Mouse (Mus musculus) spleen, postnatal 4 days (tissue): ENCODE measurements around the gene Kif5c.
A peak's percentile ranks its signal among the peaks of the same experiment; 100 is the strongest.

Experiments used
- DNase-seq, 2 experiments: peaks; one replicate each; pipeline ENCODE4 v3.0.0; 2022; ENCODE audit warnings: low spot score in 2 of 2

Kif5c gene

GRCm38 (mm10) chr2:49745094-49745781 lies 126.1 kb downstream of the Kif5c start:
- no peak for DNase-seq

GRCm38 (mm10) chr2:49746947-49747346 lies 127.8 kb downstream of the Kif5c start:
- DNase-seq: no peak

GRCm38 (mm10) chr2:49747670-49748069 lies 128.6 kb downstream of the Kif5c start:
- DNase-seq: no peak

DNA sequence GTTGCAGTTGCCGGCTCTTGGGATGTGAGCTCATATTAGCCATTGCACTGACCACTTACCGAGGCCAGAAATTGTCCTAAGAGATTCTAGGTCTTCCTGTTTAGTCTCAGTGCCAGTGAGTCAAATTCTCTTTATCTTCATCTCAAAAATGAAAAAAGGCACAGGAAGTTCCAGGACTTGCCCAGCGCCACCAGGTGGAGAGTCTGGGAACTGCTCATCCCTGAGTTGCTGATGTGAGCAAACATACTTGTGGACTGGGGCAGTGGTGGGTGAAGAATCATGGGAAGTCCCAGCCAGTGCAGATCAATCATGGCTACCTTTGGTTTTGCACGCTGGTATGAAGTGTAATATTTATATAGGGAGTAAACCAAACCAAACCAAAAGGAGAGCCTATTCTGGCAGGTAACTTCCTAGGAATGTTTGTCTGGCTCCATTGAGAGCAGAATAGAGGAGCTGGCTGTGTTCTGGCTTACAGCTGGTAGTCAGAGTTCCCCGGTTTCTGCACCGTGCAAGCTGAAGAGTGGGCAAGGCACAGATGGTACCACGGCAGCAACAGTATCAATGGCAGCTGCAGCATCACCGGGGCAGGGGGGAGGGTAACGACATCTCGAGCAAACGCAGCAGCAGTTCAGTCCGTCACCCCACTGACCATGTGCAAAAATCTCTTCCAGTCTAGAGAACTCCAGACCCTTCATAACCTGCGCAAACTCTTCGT lies 129.7 kb downstream of the Kif5c start:
- peak in 1 of 2 experiments; percentile 71 for DNase-seq

DNA sequence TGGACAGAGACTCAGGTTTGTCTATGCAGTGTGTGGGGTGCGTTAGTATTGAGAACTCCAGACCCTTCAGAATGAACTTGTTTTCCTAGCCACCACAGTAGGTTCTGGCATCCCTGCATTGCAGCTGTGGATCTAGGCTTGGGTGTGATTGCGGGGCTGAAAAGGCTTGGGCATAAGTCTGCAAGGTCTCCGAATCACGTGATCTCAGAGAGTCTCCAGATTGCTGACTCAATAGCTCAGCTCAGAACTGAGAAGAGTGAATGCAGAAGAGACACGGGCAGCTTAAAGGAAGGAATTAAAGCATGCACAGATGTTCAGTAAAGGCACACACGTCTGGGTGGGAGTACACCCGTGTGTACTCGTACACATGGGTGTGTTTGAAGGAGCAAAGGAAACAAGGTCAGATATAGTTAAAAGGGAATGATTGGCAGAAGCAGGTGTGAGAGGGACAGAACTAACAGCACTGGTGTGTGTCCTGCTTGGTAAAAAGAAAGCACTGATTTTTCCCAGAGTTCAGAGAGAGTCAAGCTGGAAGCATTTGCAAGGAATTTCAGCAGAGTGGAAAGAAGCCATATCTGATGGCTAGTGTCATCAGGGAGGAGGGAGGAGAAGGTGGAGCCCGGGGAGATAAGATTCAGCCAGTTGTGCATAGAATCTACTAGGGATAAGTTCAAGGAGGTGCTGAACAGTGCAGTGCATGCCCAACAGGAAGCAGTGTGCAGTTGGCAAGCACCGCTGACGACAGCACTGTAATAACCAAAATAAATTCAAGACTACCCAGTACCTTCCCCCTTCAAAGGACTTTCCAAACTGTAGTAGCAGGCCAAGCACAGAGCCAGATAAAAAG lies 130.9 kb downstream of the Kif5c start:
- no peak for DNase-seq

- no peak for DNase-seq
Observed at GRCm38 (mm10) chr2:49751544-49752210, 132.6 kb downstream of the Kif5c start.

GRCm38 (mm10) chr2:49752211-49752607 lies 133.1 kb downstream of the Kif5c start:
- no peak for DNase-seq

DNA sequence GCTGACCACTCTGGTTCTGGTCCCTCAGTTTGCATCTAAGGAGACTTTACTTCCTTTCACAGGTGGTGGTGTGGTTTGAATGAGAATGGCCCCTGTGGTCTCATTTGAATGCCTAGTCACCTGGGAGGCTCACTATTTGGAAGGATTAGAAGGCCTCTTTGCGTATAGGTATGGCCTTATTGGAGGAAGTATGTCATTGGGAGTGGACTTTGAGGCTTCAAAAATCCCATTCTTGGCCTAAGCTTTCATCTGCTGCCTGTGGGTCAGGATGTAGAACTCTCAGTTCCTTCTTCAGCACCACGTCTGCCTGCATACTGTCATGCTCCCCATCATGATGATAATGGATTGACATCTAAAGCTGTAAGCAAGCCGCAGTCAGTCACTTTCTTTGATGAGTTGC lies 134.0 kb downstream of the Kif5c start:
- DNase-seq: no peak

DNA sequence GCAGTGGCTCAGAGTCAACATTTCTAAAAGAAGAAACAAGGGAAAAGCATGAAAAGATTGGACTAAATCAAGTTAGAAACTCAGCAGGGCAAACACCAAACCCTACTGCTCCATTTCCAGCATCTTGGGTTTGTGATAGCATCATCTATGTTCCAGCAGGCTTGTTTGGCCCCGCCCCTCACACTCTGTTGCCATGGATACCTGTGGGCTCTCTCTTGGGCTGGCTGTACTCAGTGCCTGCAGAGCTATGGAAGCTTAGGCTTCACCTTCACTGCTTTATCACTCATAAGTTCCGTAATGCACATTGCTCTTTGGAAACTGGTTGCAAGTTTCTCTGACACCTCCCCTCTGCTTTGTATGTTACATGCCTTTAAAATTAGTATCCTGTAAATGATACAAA lies 136.0 kb downstream of the Kif5c start:
- no peak for DNase-seq

DNA sequence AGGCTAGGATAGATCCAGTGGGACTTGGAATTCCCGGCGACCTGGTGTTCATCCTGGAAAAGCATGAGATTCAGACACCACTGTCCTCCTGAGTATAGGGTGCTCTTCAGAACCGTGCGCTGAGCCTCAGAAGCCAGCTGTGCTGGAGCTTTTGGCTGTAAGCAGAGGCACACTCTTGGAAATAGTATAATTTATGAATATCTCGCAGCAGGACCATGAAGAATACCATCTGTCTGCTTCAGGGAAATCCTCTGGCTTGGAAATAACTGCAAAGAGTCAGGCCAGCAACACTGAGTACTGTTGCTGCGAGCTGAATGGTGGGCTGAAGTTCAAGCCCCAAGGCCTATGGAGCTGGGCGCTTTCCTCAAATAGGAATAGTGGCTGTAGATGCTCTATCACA lies 138.5 kb downstream of the Kif5c start:
- DNase-seq: no peak

DNA sequence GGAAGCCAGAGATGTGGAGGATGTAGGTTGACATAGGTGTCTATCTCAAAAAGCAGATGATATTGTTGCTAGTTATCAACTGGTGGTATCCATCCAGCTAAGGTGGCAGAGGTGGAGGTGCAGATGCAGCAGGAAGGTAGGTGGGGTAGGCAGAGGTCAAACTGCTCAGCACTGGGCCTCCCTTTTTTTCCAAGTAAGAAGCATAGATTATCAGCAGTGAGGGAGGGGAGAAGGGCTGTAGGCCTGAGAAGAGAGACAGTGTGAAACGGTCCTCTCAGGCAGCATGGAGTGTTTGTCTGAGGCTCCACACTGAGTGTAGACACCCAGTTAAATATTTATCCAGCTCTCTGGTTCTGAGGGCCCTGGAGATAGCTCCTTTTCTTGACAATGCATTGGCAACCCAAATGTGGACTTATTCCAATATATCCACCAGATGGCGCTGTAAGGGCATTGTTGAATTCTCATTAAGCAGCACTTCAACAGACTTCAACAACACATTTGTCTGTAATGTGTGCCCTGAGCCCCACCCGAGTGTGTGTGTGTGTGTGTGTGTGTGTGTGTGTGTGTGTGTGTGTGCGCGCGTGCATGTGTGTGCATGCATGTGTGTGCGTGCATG lies 145.3 kb downstream of the Kif5c start:
- peak in 1 of 2 experiments; percentile 48 for DNase-seq

DNA sequence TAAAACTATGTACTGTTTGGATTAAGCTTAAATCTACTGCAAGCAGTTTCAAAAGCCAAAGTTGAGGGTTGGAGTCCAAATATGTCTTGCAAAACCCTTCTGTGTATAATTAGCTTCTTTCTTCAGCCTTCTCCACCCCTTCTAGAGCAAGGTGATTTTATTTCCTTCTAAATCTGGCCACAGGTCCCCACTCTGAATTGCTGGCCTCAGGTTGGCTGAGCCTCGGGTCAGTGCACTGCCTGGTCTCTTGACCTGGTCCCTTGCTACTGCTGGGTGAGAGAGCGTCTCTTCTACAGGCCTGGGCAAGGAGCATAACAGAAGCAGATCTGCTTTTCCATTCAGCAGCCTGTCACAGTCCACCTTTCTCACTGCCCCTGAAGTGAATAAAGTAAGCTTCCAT lies 149.8 kb downstream of the Kif5c start:
- DNase-seq: no peak

GRCm38 (mm10) chr2:49770440-49770839 lies 151.3 kb downstream of the Kif5c start:
- DNase-seq: no peak

- DNase-seq: no peak
Observed at GRCm38 (mm10) chr2:49771172-49771571, 152.1 kb downstream of the Kif5c start.

- peak in 1 of 2 experiments; percentile 62 for DNase-seq
Observed at GRCm38 (mm10) chr2:49773194-49773931, 154.3 kb downstream of the Kif5c start.

GRCm38 (mm10) chr2:49774180-49774579 lies 155.1 kb downstream of the Kif5c start:
- no peak for DNase-seq

DNA sequence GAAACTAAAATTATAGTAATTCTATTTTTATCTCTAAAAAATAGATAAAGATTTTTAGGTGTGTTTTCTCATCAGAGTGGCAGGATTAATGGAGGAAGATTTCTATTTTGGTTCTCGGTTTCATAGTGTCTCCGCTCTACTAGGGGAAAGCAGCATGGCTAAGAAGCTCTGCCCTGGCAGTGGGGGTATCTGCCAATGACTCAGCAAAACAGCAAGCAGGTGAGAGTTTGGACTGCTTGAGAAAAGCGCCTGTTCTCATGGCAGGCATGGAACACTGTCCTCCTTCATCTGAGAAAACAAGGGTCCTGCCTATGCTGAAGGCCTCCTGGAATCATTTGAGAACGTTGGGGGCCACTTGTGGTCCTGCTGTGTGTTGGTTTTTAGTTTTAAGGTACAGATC lies 156.1 kb downstream of the Kif5c start:
- no peak for DNase-seq

- peak in 1 of 2 experiments; percentile 48 for DNase-seq
Observed at GRCm38 (mm10) chr2:49775735-49776134, 156.6 kb downstream of the Kif5c start.

- no peak for DNase-seq
Observed at GRCm38 (mm10) chr2:49776407-49776806, 157.3 kb downstream of the Kif5c start.

GRCm38 (mm10) chr2:49787376-49788050 lies 168.4 kb downstream of the Kif5c start, which contains the start of gene Lypd6b:
Lypd6b (plus strand) TSS chr2:49787688.
- DNase-seq: peak in 1 of 2 experiments; percentile 59
